Comparison of ENCODE assay signal across 9 mouse cellular contexts in the genomic region with DNA sequence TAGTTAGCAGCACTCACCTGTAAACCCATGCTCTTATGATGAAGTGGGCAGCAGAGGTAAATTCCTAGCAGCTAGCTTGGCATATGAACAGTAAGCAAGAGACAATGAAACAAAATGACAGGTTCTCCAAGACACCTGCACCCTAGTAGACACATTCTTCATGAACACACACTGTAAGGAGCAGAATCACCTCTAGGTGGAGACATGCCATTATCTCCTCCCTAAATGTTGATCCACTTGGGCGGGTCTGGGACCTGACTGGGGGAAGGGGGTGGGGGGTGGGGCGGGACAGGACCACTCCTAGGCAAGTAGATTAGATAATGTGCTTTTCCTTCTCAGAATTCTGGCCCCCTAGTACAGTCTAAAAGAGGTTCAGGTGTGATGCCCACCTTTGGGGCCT. TPM values are rescaled to one million over a fixed set of nuclear protein-coding genes. Genes with fewer than 3 reads are reported as not detected.
DNase-seq lines count a peak whose midpoint lies in the region; ATAC-seq and TF ChIP-seq lines count a peak whose summit lies in the region.
"Had no signal": no experiment of that assay in that cellular context is flagged by ENCODE, and none has a peak within 500 bp of the region (broad histone marks: within the 10 kb centered on the region; RNA-seq: fewer than 3 reads in every experiment).

No protein-coding gene starts in this region.

- H3K27ac ChIP-seq in limb, embryonic 14.5 days (replicated peaks; ENCODE audit: low read depth, low read length): no peak overlapping the region
- H3K27ac ChIP-seq in limb, embryonic 10.5 days: no peak overlapping the region
- no peak overlapping the region for H3K27ac ChIP-seq in hindbrain, embryonic 14.5 days

- no peaks in the 10 kb centered on the region for H3K9me3 ChIP-seq in limb, embryonic 14.5 days (ENCODE audit: control insufficient read depth, low read length)
- no peaks in the 10 kb centered on the region for H3K9me3 ChIP-seq in limb, embryonic 10.5 days (replicated peaks)
- H3K9me3 ChIP-seq in hindbrain, embryonic 14.5 days (ENCODE audit: control insufficient read depth, low read length): no peaks in the 10 kb centered on the region

- H3K4me2 ChIP-seq in limb, embryonic 14.5 days (replicated peaks; ENCODE audit: low read depth, low read length, severe bottlenecking): no peak overlapping the region
- no peak overlapping the region for H3K4me2 ChIP-seq in hindbrain, embryonic 14.5 days (replicated peaks)

- no peak for TF ChIP-seq POLR2A in limb, embryonic 14.5 days (IDR thresholded peaks at IDR 0.05; ENCODE audit: borderline replicate concordance, extremely low read depth, insufficient read depth, insufficient read length)

- no peak for ATAC-seq in limb, embryonic 14.5 days (ENCODE audit: low FRiP score, low read depth)
- no peak for ATAC-seq in hindbrain, embryonic 14.5 days (ENCODE audit: low FRiP score)

- 0% methylated on average over 2 of the region's 2 CpGs for WGBS in limb, embryonic 14.5 days
- 9% methylated on average over 2 of the region's 2 CpGs for WGBS in limb, embryonic 10.5 days
- 22% methylated on average over 2 of the region's 2 CpGs for whole genome bisulfite sequencing in hindbrain, embryonic 14.5 days

- no peaks in the 10 kb centered on the region for H3K27me3 ChIP-seq in limb, embryonic 14.5 days (ENCODE audit: control insufficient read depth, insufficient read depth, low read length)
- no peaks in the 10 kb centered on the region for H3K27me3 ChIP-seq in limb, embryonic 10.5 days (ENCODE audit: low read depth, poor library complexity, severe bottlenecking)
- H3K27me3 ChIP-seq in hindbrain, embryonic 14.5 days (ENCODE audit: control insufficient read depth, insufficient read depth, low read length): no peaks in the 10 kb centered on the region

- H3K4me1 ChIP-seq in limb, embryonic 14.5 days (ENCODE audit: control insufficient read depth, insufficient read depth, low read length): no peaks in the 10 kb centered on the region
- H3K4me1 ChIP-seq in limb, embryonic 10.5 days: no peaks in the 10 kb centered on the region
- H3K4me1 ChIP-seq in hindbrain, embryonic 14.5 days (replicated peaks; ENCODE audit: control insufficient read depth, insufficient read depth, low read length): no peaks in the 10 kb centered on the region

- H3K9ac ChIP-seq in limb, embryonic 14.5 days (ENCODE audit: low read depth, low read length, severe bottlenecking): no peak overlapping the region
- H3K9ac ChIP-seq in hindbrain, embryonic 14.5 days: no peak overlapping the region

- intact Hi-C loops in heart, postnatal 10 days (cut with DNase I): loop anchor here (1.0 to 2.0 kb wide), 2 partner anchors 43 to 101 kb away; no protein-coding TSS in a partner anchor

- peak; percentile 23 for DNase-seq in limb, embryonic 14.5 days (ENCODE audit: low spot score)
- no peak for DNase-seq in limb, embryonic 10.5 days (ENCODE audit: low spot score)
- peak; percentile 35 for DNase-seq in T-cell, adult 2 months (ENCODE audit: low spot score)
- peak; percentile 31 to 43 for DNase-seq in heart, postnatal 10 days
- DNase-seq in lung, postnatal 14 days: peak; percentile 23
- no peak for DNase-seq in urinary bladder, adult 18-20 months (ENCODE audit: low spot score in 2 of 2)
- no peak for DNase-seq in layer of hippocampus, postnatal 36 days
- DNase-seq in hindbrain, embryonic 14.5 days (ENCODE audit: low spot score): no peak

- H3K36me3 ChIP-seq in limb, embryonic 14.5 days (ENCODE audit: control insufficient read depth, insufficient read depth, low read length): no peaks in the 10 kb centered on the region
- no peaks in the 10 kb centered on the region for H3K36me3 ChIP-seq in limb, embryonic 10.5 days
- H3K36me3 ChIP-seq in hindbrain, embryonic 14.5 days (replicated peaks; ENCODE audit: control insufficient read depth, insufficient read depth): no peaks in the 10 kb centered on the region

- H3K4me3 ChIP-seq in limb, embryonic 14.5 days (replicated peaks; ENCODE audit: low read length): no peak overlapping the region
- H3K4me3 ChIP-seq in limb, embryonic 10.5 days: no peak overlapping the region
- no peak overlapping the region for H3K4me3 ChIP-seq in hindbrain, embryonic 14.5 days (replicated peaks; ENCODE audit: low read length)

RNA-seq across cellular contexts. Expression of a gene that starts 13.8 kb away (rescaled TPM):
- polyA plus RNA-seq in limb, embryonic 14.5 days (2012; rRNA removed): 118 and 119 TPM in 2 replicates
- 172 and 215 TPM in 2 replicates for polyA plus RNA-seq in limb, embryonic 14.5 days (2014; fragmentation: Nextera tagmentation; extraction: Ambion mirVana)
- 361 and 405 TPM in 2 replicates for polyA plus RNA-seq in limb, embryonic 10.5 days (2016; fragmentation: Nextera tagmentation; extraction: Ambion mirVana)
- total RNA-seq in heart, postnatal 10 days (2021): 10 to 100 TPM; 26.2 to 28.3 TPM
- total RNA-seq in layer of hippocampus, postnatal 36 days (2021): 10 to 100 TPM; 78.8 to 80.0 TPM
- 416 and 468 TPM in 2 replicates for polyA plus RNA-seq in hindbrain, embryonic 14.5 days (2014; fragmentation: Nextera tagmentation; extraction: Ambion mirVana)

RNA-seq across cellular contexts. Expression of a gene that starts 14.6 kb away (rescaled TPM):
- 0.03 TPM in 1 of 2 replicates, not detected in the other for polyA plus RNA-seq in limb, embryonic 14.5 days (2012; rRNA removed)
- not detected in 2 replicates for polyA plus RNA-seq in limb, embryonic 14.5 days (2014; fragmentation: Nextera tagmentation; extraction: Ambion mirVana)
- 0.09 TPM in 1 of 2 replicates, not detected in the other for polyA plus RNA-seq in limb, embryonic 10.5 days (2016; fragmentation: Nextera tagmentation; extraction: Ambion mirVana)
- not detected for total RNA-seq in heart, postnatal 10 days (2021)
- total RNA-seq in layer of hippocampus, postnatal 36 days (2021): not detected
- polyA plus RNA-seq in hindbrain, embryonic 14.5 days (2014; fragmentation: Nextera tagmentation; extraction: Ambion mirVana): not detected in 2 replicates
- polyA plus RNA-seq: testis, adult 2 months had no signal

RNA-seq across cellular contexts. Expression of a gene that starts 20.4 kb away (rescaled TPM):
- 0.27 and 0.50 TPM in 2 replicates for polyA plus RNA-seq in limb, embryonic 14.5 days (2012; rRNA removed)
- 0.14 and 0.23 TPM in 2 replicates for polyA plus RNA-seq in limb, embryonic 14.5 days (2014; fragmentation: Nextera tagmentation; extraction: Ambion mirVana)
- 3.6 and 4.4 TPM in 2 replicates for polyA plus RNA-seq in limb, embryonic 10.5 days (2016; fragmentation: Nextera tagmentation; extraction: Ambion mirVana)
- not detected for total RNA-seq in heart, postnatal 10 days (2021)
- not detected for total RNA-seq in layer of hippocampus, postnatal 36 days (2021)
- polyA plus RNA-seq in hindbrain, embryonic 14.5 days (2014; fragmentation: Nextera tagmentation; extraction: Ambion mirVana): 0.11 TPM in 1 of 2 replicates, not detected in the other
- polyA plus RNA-seq: testis, adult 2 months had no signal

RNA-seq across cellular contexts. Expression of a gene that starts 22.4 kb away (rescaled TPM):
- polyA plus RNA-seq in limb, embryonic 14.5 days (2012; rRNA removed): 56.6 and 64.2 TPM in 2 replicates
- 24.8 and 27.5 TPM in 2 replicates for polyA plus RNA-seq in limb, embryonic 14.5 days (2014; fragmentation: Nextera tagmentation; extraction: Ambion mirVana)
- polyA plus RNA-seq in limb, embryonic 10.5 days (2016; fragmentation: Nextera tagmentation; extraction: Ambion mirVana): 9.4 and 13.3 TPM in 2 replicates
- total RNA-seq in heart, postnatal 10 days (2021): 10 to 100 TPM; 12.6 to 15.0 TPM
- total RNA-seq in layer of hippocampus, postnatal 36 days (2021): 100 to 1,000 TPM; 129 to 137 TPM
- polyA plus RNA-seq in hindbrain, embryonic 14.5 days (2014; fragmentation: Nextera tagmentation; extraction: Ambion mirVana): 95.7 and 117 TPM in 2 replicates

RNA-seq across cellular contexts. Expression of a gene that starts 44.5 kb away (rescaled TPM):
- 4.6 and 8.9 TPM in 2 replicates for polyA plus RNA-seq in limb, embryonic 14.5 days (2012; rRNA removed)
- polyA plus RNA-seq in limb, embryonic 14.5 days (2014; fragmentation: Nextera tagmentation; extraction: Ambion mirVana): 1.5 and 1.6 TPM in 2 replicates
- 1.3 and 1.6 TPM in 2 replicates for polyA plus RNA-seq in limb, embryonic 10.5 days (2016; fragmentation: Nextera tagmentation; extraction: Ambion mirVana)
- total RNA-seq in heart, postnatal 10 days (2021): under 1 TPM; 0.19 to 0.60 TPM
- total RNA-seq in layer of hippocampus, postnatal 36 days (2021): 10 to 100 TPM; 11.8 to 12.1 TPM
- polyA plus RNA-seq in hindbrain, embryonic 14.5 days (2014; fragmentation: Nextera tagmentation; extraction: Ambion mirVana): 29.9 and 36.8 TPM in 2 replicates

Comparison
In these comparisons a context has a peak if more than half of its experiments do, and no peak if none do; other contexts are left out.
1. DNase-seq: peak in limb, embryonic 14.5 days (single experiment), T-cell, adult 2 months (single experiment), heart, postnatal 10 days (2 of 2) and lung, postnatal 14 days (single experiment); none in limb, embryonic 10.5 days (single experiment), urinary bladder, adult 18-20 months (0 of 2), layer of hippocampus, postnatal 36 days (0 of 2) and hindbrain, embryonic 14.5 days (single experiment).